Mouse (Mus musculus) olfactory bulb, adult 2 months (tissue): ENCODE measurements at regions not wholly inside any gene's neighbourhood (a gene's known extent, or its start where the extent isn't known, plus 50 kb on each side); places are given as distances from the start of the nearest gene placed in this dataset.

Source experiments
- CTCF ChIP-seq: fragments of 200-500 bp; IDR thresholded peaks from 2 replicates; pipeline ENCODE4 v1.5.1; 2012; ENCODE audit warnings: low read depth, mild to moderate bottlenecking, low read length, moderate library complexity; ENCODE audit not compliant: insufficient read depth
- POLR2A ChIP-seq: fragments of 200-500 bp; IDR thresholded peaks from 2 replicates; pipeline ENCODE4 v1.6.1; 2012; ENCODE audit warnings: mild to moderate bottlenecking, low read depth, low read length, moderate library complexity; ENCODE audit not compliant: insufficient read depth

- TF ChIP-seq POLR2A (no peak), CTCF (no peak)
These were observed 371.4 kb upstream of the Runx1 start for GRCm38 (mm10) chr16:93197300-93197699.
